Mouse (Mus musculus) liver, adult 2 months (tissue): Measurements from ENCODE around the gene Cep170b.

ENCODE experiments used
- CTCF ChIP-seq: fragments of 200-500 bp; IDR thresholded peaks from 2 replicates; pipeline ENCODE4 v1.5.1; 2011; ENCODE audit warnings: low read depth, low read length, control low read depth
- POLR2A ChIP-seq: fragments of 200-500 bp; IDR thresholded peaks from 2 replicates; pipeline ENCODE4 v1.6.1; 2011; ENCODE audit warnings: low read length, control low read depth; ENCODE audit not compliant: insufficient read depth; ENCODE audit errors: extremely low read depth

DNA sequence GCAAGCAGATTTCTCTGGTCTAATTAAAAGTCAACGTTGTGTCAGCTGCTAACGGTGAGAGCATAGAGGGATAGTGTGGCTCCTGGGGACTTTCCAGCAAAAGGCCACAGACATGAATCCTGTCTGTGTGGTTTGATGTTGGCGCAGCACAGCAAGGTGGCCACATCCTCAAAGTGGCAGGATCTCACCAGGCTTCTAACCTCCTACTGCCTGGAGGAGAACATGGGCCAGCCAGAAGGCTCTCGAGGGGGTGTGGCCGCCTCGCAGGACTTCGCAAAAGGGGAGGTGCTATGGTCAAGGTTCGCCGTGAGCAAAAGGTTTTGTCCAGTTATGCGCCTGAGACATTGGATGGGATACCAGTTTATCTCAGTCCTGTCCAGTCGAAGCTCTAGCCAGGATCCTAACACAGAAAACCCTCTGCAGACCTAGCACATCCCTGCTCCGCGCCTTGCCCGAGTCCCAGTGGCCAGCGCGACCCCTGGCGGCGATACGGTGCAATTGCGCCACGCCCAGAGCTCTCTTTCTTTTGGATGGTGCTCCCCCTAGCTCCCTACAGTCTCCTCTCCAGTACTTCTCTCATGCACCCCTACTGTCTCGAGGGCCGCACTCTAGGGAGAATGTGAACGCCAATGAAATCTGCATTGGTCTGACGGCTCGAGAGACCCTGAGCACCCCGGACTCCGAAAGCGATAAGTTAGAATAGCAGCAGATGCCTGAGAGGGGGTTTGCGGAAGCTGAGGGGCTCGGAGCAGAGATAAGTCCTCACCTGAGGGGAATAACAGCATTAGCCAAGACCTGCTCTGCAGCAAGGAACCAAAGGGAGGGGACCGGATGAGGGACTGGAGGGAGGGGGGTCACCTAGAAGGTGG lies 13.3 kb upstream of the Cep170b start:
- TF ChIP-seq CTCF: peak; percentile 100
- TF ChIP-seq POLR2A: no peak
